Mouse (Mus musculus) heart, adult 2 months (tissue): ENCODE results near the gene Tecpr1. TPM values are rescaled to one million over a fixed set of nuclear protein-coding genes. Genes with fewer than 3 reads are reported as not detected.
A peak's percentile ranks its signal among the peaks of the same experiment; 100 is the strongest.

Experiments
- DNase-seq, 2 experiments: peaks; one replicate each; pipeline ENCODE4 v3.0.0; 2021
- H3K27ac ChIP-seq: fragments of 200-600 bp; 2 replicates; pipeline ENCODE4 v1.8.1; 2022
- H3K27me3 ChIP-seq: fragments of 200-500 bp; 2 replicates; pipeline ENCODE4 v1.6.1; 2012; ENCODE audit warnings: mild to moderate bottlenecking, low read length, inconsistent platforms, mixed read lengths; ENCODE audit not compliant: control insufficient read depth, insufficient read depth
- H3K36me3 ChIP-seq: fragments of 200-500 bp; 2 replicates; pipeline ENCODE4 v1.6.1; 2012; ENCODE audit warnings: low read length, inconsistent platforms; ENCODE audit not compliant: control insufficient read depth, insufficient read depth
- H3K4me1 ChIP-seq: fragments of 200-500 bp; 2 replicates; pipeline ENCODE4 v1.6.1; 2011; ENCODE audit warnings: low read length; ENCODE audit not compliant: control insufficient read depth, insufficient read depth
- H3K4me3 ChIP-seq: fragments of 200-600 bp; 2 replicates; pipeline ENCODE4 v1.8.1; 2022
- H3K79me2 ChIP-seq: fragments of 200-500 bp; replicated peaks from 2 replicates; pipeline ENCODE4 v1.6.1; 2012; ENCODE audit warnings: mild to moderate bottlenecking, inconsistent platforms, low read length, moderate library complexity, mixed read lengths; ENCODE audit not compliant: control insufficient read depth, insufficient read depth
- H3K9ac ChIP-seq: fragments of 200-500 bp; 2 replicates; pipeline ENCODE4 v1.6.1; 2012; ENCODE audit warnings: low read depth, mild to moderate bottlenecking, control low read depth, inconsistent platforms, low read length, mixed read lengths
- CTCF ChIP-seq: fragments of 200-600 bp; IDR thresholded peaks from 2 replicates; pipeline ENCODE4 v1.8.1; 2022; ENCODE audit warnings: antibody characterized with exemption, mild to moderate bottlenecking, moderate library complexity
- EP300 ChIP-seq: fragments of 200-500 bp; IDR thresholded peaks from 2 replicates; pipeline ENCODE4 v1.6.1; 2011; ENCODE audit warnings: low read depth, low read length, control low read depth; ENCODE audit not compliant: insufficient read depth
- POLR2A ChIP-seq: fragments of 200-500 bp; IDR thresholded peaks from 2 replicates; pipeline ENCODE4 v1.6.1; 2011; ENCODE audit warnings: mild to moderate bottlenecking, low read depth, low read length, control low read depth; ENCODE audit not compliant: insufficient read depth
- WGBS: fragments of 180-500 bp; shearing (Covaris S2); methylation state at CpG from one replicate; pipeline ENCODE4 v1.1.7; 2018; 5-methylcytosine and 5-hydroxymethylcytosine counted together
- intact Hi-C: fragments of 180-260 bp; cut with DNase I; formaldehyde crosslinking; loops from one replicate; pipeline ENCODE4 v1.15.1; 2025
- polyA plus RNA-seq: library from polyadenylated mRNA; depleted of rRNA; stranded (reverse); fragments of >200 nt; gene quantifications from 2 replicates; pipeline ENCODE4 v1.2.3, GENCODE M21; 2012
- total RNA-seq, 2 experiments: library from RNA; stranded (reverse); gene quantifications; 2 replicates each; pipeline ENCODE4 v1.2.3; 2021

Gene Tecpr1
- total and polyA plus RNA-seq, 3 experiments, result 24.2 to 34.9 (median 27.6) TPM

GRCm38 (mm10) chr5:144183248-144183559, 40.2 kb downstream of the Tecpr1 start:
- Histone ChIP-seq H3K9ac (no peak overlapping the region), H3K4me1 (no peaks in the 10 kb centered on the region; the same call in 1 of the 2 replicates), H3K27ac (no peak overlapping the region), H3K4me3 (no peak overlapping the region), H3K36me3 (no peaks in the 10 kb centered on the region), H3K27me3 (no peaks in the 10 kb centered on the region), H3K79me2 (no peaks in the 10 kb centered on the region)
- intact Hi-C loops, result no loop called here
- DNase-seq, result no peak
- no peak for TF ChIP-seq CTCF
- TF ChIP-seq POLR2A, result no peak
- no peak for TF ChIP-seq EP300
- 57% methylated on average over 8 of the region's 8 CpGs for WGBS

GRCm38 (mm10) chr5:144182542-144183247, 40.7 kb downstream of the Tecpr1 start:
- WGBS, result 55% methylated on average over 20 of the region's 20 CpGs

GRCm38 (mm10) chr5:144181249-144181648, 42.2 kb downstream of the Tecpr1 start:
- WGBS, result 93% methylated on average over 7 of the region's 7 CpGs
- intact Hi-C loops, result no loop called here
- Histone ChIP-seq H3K79me2 (no peaks in the 10 kb centered on the region), H3K4me3 (no peak overlapping the region), H3K27me3 (no peaks in the 10 kb centered on the region), H3K9ac (no peak overlapping the region), H3K36me3 (no peaks in the 10 kb centered on the region), H3K27ac (no peak overlapping the region), H3K4me1 (no peaks in the 10 kb centered on the region; the same call in 1 of the 2 replicates)
- DNase-seq, result peak in 1 of 2 experiments; percentile 51
- TF ChIP-seq CTCF (no peak), EP300 (no peak), POLR2A (no peak)

More at GRCm38 (mm10) chr5:144182542-144183247, 40.7 kb downstream of the Tecpr1 start:
- Histone ChIP-seq H3K9ac (no peak overlapping the region), H3K36me3 (no peaks in the 10 kb centered on the region), H3K27me3 (no peaks in the 10 kb centered on the region), H3K79me2 (no peaks in the 10 kb centered on the region), H3K4me3 (no peak overlapping the region), H3K4me1 (no peaks in the 10 kb centered on the region; the same call in 1 of the 2 replicates), H3K27ac (no peak overlapping the region)
- intact Hi-C loops, result no loop called here
- no peak for DNase-seq
- TF ChIP-seq POLR2A (no peak), EP300 (no peak), CTCF (no peak)

- no peak for DNase-seq
- Histone ChIP-seq H3K79me2 (no peaks in the 10 kb centered on the region), H3K36me3 (no peaks in the 10 kb centered on the region), H3K27ac (no peak overlapping the region), H3K4me3 (no peak overlapping the region), H3K27me3 (no peaks in the 10 kb centered on the region), H3K4me1 (no peaks in the 10 kb centered on the region; the same call in 1 of the 2 replicates), H3K9ac (no peak overlapping the region)
- 54% methylated on average over 6 of the region's 6 CpGs for WGBS
- intact Hi-C loops, result no loop called here
- TF ChIP-seq POLR2A, result no peak
- TF ChIP-seq CTCF, result no peak
- no peak for TF ChIP-seq EP300
Observed at GRCm38 (mm10) chr5:144178216-144178615, 45.2 kb downstream of the Tecpr1 start.

- H3K36me3 ChIP-seq, result no peaks in the 10 kb centered on the region
Observed at GRCm38 (mm10) chr5:144173648-144174047, 49.8 kb downstream of the Tecpr1 start.

GRCm38 (mm10) chr5:144169275-144169975, 54.0 kb downstream of the Tecpr1 start:
- WGBS, result 82% methylated on average over 8 of the region's 8 CpGs
- TF ChIP-seq CTCF, result no peak
- TF ChIP-seq EP300, result no peak
- no peak for TF ChIP-seq POLR2A
- Histone ChIP-seq H3K4me1 (no peaks in the 10 kb centered on the region), H3K79me2 (no peaks in the 10 kb centered on the region), H3K36me3 (no peaks in the 10 kb centered on the region), H3K9ac (no peak overlapping the region), H3K27ac (no peak overlapping the region), H3K27me3 (no peaks in the 10 kb centered on the region), H3K4me3 (no peak overlapping the region)
- intact Hi-C loops, result no loop called here
- DNase-seq, result no peak

More at GRCm38 (mm10) chr5:144173648-144174047, 49.8 kb downstream of the Tecpr1 start:
- intact Hi-C loops, result no loop called here
- Histone ChIP-seq H3K4me3 (no peak overlapping the region), H3K27ac (no peak overlapping the region), H3K27me3 (no peaks in the 10 kb centered on the region), H3K4me1 (no peaks in the 10 kb centered on the region; the same call in 1 of the 2 replicates), H3K9ac (no peak overlapping the region), H3K79me2 (no peaks in the 10 kb centered on the region)
- 93% methylated on average over 18 of the region's 18 CpGs for WGBS
- DNase-seq, result no peak
- no peak for TF ChIP-seq CTCF
- TF ChIP-seq EP300, result no peak
- TF ChIP-seq POLR2A, result no peak
